Mouse (Mus musculus) cerebellum, adult 11-12 months (tissue): ENCODE measurements at regions not wholly inside any gene's neighbourhood (a gene's known extent, or its start where the extent isn't known, plus 50 kb on each side); places are given as distances from the start of the nearest gene placed in this dataset.
A peak's percentile ranks its signal among the peaks of the same experiment; 100 is the strongest.

Source experiments
- DNase-seq: peaks from one replicate; pipeline ENCODE4 v3.0.0; 2022

- DNase-seq, result no peak
Observed at GRCm38 (mm10) chr10:100685748-100686147, 95.5 kb downstream of the 1700017N19Rik start.

DNA sequence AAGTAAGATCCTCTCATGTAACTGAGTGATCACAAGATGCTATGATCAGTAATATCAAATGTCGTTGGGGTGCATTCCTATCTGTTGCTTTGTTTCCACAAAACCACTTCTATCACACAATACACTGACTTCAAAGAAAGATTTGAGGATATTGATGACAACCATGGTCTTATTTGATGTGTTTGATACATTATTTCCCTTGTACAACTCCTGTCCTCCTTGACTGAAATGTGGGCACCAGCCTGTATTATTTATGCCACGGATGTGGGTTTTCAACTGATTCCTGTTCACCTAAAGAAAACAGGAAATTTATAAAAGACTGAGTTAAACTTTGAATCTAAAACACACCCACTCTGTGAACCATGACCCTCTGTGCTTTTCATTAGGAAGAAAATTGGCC lies 105.7 kb downstream of the 1700017N19Rik start:
- no peak for DNase-seq

DNA sequence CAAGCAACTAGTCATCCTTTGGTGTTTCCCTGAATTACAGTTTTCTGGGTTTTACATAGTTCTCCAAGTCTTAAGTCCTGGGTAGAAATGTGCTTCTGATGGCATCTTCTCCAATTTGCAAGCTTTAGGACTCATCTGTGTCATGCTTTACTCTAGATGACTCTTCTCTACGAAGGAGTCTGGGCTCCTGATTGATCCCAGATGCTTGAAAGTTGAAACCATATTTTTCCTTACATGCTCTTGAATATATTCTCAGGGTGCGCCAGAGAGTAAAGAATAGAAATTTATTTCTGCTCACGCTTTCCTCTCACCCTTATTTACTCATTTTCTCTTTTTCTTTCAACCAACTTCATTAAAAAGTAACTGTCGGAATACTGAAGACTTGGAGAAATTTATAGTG lies 108.9 kb downstream of the 1700017N19Rik start:
- DNase-seq, result no peak

DNA sequence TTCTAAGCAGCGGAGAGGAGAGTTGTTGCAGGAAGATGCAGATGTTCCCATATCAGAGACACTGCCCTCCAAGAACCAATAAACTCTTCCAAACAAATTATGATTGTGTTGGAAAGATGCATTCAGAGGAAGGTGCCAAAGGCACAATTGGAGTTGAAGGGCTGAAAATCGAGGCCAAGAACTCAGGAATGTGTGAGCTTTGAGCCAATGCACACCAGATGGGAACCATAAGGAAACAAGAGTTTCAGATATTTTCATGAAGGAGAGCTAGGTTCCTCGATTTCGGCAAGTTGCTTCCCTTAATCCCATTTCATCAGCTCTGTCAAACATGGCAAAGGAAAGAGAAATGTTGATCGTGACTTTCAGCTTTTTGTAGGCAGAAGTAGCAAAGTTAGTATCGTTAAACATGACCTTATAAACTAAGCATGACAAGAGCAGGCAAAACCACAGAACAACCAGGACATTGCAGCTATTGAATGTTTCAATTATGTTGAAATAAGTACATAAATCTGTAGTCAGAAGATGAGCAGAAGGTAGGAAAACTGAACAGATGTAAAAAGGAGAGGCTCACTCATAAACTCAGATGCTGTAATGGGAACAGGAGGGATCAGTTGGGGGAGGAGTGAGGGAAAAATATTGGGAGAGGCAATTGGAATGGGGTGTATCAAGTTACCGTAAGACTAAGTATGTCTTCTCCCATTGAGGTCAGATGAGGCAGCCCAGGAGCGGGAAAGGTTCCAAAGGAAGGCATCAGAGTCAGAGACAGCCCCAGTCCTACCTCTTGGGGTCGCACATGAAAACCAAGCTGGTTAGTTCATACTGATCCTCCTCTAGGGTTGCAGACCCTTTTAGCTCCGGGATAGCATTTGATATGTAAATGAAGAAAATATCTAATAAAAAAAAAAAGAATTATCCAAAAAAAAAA lies 110.3 kb downstream of the 1700017N19Rik start:
- no peak for DNase-seq

DNA sequence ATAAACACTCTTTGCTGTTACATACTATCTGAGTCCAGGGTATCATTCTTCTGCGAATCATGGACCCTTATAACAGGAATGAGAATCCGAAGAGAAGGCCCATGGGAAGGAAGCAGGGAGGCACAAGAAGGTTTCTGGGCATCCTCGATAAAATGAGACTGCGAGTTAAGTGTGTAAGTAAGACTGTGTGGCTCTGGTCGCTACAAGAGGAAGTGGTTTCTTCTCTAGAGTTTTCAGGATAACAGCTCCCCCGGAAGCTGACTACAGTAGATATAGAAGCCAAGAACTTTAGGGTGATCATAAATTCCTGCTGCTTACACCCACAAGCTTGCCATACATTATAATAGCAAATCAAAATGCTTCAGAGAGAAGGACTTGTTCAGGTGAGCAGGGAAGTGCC lies 111.7 kb downstream of the 1700017N19Rik start:
- DNase-seq, result no peak

DNA sequence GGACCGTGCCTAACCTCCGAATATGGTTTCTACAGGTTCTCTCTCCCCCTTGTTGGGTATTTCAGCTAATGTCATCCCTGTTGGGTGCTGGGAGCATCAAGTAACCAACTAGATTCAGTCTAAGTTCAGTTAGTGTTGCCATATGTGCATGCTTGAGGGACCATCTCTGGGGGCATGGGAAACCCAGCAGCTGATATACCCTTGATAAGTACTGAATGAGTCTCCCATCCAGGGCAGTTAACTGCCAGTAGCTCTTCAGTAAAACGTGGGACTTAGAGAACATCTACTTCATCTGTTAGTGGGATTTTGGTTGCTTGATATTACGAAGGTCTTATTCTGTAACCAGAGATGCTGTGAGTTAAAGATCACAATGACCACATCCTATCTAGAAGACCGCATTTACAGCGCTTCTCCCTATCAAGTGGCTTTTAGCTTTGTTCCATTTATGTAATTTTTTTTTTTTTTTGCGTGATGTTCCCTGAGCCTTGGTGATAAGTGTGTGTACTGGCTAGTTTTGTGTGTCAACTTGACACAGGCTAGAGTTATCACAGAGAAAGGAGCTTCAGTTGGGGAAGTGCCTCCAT lies 125.9 kb downstream of the 1700017N19Rik start:
- DNase-seq, result no peak

GRCm38 (mm10) chr10:100718574-100718973 lies 128.3 kb downstream of the 1700017N19Rik start:
- no peak for DNase-seq

DNA sequence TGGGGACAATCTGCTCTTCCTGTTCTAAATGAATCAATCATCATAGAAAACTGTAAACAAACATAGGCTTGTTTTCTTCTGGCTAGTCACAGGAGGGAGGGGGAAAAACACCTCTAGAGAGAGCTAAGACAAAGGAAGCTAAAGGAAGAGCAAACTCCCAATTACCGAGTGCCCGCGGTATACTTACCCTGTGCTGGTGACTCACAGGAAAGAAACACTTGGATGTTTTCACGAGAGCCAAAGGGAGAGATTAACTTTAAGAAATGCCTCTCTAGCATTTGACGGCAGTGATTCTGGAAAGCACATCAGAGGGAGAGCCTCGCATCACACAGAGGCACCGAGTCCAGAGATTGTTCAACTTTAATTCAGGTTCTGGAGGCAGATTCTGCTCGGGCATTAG lies 151.0 kb downstream of the 1700017N19Rik start:
- no peak for DNase-seq

DNA sequence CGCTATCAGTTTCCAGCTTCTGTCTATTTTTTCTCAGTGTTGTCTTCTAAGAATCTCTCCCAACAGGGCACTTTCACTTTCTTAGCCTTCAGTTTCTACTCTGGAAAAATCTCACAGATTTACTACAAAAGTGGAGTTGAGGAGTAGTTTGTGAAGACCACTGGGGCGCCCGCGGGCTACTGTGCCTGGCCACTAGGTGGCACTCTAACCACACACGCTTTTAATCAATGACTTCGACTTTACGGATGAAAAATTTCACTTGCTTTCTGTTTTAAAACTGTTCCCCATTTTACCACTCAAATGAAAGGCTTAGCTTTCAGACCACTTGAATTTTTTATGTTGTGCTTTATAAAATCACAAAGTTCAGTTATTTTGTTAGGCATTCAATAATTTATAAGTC lies 151.8 kb downstream of the 1700017N19Rik start:
- DNase-seq, result peak; percentile 6

DNA sequence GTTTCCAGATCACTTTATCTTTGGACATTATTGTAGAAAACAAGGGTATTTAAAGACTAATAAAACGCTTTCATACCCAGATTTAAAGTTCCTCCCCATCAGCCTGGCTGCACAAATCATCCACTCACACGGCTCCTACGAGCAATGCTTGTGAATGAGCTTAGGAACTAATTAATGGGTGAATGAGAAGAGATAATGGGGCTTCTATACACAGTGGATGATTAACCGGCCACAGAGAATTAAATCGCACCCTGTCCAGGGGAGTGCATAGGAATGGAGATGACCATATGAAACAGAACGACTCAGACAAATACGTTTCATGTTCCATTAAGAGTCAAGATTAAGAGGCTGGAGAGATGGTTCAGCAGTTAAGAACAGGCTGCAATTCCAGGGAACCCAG lies 155.9 kb downstream of the 1700017N19Rik start:
- DNase-seq, result no peak

- no peak for DNase-seq
Observed at GRCm38 (mm10) chr10:100754957-100755356, 164.7 kb downstream of the 1700017N19Rik start.

DNA sequence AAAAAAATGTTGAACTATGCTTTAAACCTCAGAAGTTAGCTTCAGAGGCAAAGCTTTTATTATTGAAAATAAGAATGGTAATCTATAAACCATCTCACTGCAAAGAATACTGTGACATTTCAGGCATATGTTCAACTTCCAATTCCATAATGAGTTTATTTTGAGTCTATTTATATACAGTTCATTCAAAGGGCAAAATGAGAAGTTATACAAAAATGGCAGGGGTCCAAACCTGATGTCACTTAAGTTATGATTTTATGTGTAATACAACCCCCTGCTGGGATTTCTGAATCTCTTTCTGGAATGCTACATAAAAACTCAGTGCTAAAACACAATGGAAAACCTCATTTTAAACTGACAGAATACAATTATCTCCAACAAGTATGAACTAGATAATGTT lies 184.0 kb downstream of the 1700017N19Rik start:
- no peak for DNase-seq

DNA sequence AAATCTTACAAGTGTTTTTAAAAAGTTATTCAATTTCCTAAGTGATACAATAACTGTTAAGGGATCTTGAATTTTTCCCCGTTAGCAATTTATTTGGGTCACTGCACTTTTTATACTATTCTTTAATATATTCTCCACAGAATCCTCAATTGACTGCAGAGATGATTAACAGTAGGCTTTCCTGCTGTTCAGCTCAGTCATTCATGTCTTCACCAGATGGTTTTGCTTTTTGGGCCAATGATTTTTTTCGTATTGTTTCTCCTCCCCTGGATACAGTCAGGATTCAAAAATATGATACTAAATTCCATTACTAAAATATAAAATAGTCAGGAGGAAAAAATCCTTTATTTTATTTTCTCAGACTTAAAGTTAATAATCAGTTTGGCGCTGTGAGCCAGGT lies 201.9 kb downstream of the 1700017N19Rik start:
- no peak for DNase-seq

DNA sequence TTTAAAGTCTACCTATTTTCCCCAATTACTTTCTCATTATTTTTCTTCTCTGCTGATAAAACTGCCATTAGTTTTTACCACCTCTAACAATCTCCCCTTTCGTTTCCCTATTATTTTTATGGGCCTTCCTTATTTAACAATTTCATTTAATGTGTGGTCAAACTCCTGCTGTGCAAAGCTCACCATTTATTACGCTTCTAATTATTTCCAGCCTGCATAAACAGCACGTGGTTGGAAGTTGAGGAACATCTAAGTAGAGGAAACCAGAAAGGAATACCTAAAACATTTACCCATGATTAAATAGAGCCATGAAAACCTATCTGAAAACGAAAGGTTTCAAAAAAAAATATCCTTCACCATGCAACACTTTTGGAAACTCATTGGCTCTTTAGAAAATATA lies 202.3 kb downstream of the 1700017N19Rik start:
- no peak for DNase-seq

DNA sequence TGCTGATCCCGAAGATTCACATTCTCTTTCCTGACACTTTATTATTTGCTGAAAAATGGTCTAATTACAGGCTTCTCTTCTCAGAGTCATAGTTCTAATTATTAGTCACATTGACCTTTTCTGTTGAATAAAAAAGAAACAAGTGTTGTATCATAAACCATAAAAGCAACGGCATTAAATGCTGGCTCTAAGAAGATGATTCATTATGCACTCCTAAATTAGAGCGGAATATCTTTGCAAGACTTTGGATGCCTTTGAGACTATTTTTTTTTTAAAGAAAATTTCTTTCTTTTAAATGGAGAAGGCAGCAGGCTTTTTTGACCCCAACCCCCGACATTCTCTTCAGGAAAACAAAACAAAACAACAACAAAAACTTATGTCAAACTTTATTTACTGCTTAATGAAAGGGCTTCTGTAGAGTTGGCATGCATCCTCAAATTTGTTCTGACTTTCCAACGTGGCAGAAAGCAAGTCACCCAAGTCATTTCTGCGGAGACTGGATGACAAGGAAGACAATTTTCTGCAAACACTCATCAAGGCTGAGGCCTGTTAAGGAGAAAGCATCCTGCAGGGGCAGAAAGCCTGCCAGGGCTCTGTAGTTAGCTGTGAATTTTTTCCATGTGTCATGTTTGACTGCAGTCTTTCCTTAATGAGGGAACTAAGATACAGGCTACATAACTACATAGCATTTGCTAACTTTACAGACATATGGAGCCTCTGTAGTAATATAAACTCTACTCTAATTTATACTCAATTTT lies 205.1 kb downstream of the 1700017N19Rik start:
- DNase-seq, result no peak

GRCm38 (mm10) chr10:100811639-100812038 lies 221.4 kb downstream of the 1700017N19Rik start:
- no peak for DNase-seq

- DNase-seq, result no peak
Observed at GRCm38 (mm10) chr10:100834794-100835193, 244.5 kb downstream of the 1700017N19Rik start.

DNA sequence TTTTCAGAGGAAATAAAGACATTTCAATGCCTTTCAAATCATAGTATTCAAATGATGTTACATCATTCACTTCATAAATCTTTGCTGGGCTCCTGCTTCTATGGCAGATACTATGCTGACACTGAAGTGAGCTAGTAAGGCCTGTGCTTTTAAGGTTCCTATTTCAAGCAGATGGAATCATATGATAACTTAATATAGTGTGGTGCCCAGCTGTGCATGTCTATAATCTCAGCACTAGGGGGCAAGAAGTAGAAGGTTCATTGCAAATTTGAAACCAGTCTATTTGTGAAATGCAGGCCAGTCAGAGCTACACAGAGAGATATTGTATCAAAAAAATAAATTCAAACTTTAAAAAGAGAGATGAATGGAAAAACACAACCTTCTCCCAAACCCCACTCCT lies 262.9 kb downstream of the 1700017N19Rik start:
- no peak for DNase-seq

DNA sequence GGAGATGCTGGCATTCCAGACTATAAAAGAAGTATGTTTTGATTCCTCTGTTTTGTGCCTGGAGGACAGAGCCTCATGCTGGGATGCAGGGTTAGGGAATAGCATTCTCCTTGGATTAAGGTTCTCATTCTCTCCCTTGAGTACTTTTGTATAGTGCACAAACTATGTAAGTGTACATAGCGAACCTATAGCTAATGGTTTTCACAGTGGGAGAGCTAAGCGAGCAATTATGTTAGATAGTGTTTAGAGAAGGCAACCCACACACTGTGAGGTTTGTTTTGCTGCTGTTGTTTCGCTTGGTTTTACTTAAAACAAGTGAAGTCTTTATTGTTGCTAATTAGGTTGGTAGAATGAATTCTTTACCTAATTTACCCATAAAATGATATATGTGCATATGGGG lies 266.2 kb downstream of the 1700017N19Rik start:
- DNase-seq, result no peak

GRCm38 (mm10) chr10:100865501-100866181 lies 275.4 kb downstream of the 1700017N19Rik start:
- no peak for DNase-seq

GRCm38 (mm10) chr10:100868360-100868916 lies 278.2 kb downstream of the 1700017N19Rik start:
- no peak for DNase-seq

DNA sequence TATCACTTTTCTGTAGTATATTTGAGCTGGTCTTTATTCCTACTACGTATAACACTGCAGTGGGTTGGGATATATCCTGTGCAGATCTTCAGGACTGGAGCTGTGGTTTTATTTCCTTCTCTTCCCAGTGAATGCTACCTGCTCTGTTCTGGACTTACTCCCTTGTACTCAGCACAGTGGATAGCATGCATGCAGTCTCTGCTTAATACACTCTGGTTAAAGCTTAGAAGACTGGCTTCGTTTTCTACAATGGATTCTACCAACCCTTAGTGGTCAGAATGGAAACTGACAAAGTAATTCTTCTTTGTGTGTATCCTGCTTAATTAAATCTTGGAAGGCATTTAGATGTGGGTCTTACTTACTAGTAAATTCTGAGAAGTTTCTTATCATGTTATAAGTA lies 292.3 kb downstream of the 1700017N19Rik start:
- no peak for DNase-seq

GRCm38 (mm10) chr10:100922976-100923375 lies 332.7 kb downstream of the 1700017N19Rik start:
- no peak for DNase-seq
